Mouse (Mus musculus) kidney, postnatal 0 days (tissue): ENCODE data around the gene Cpm. TPM values are rescaled to one million over a fixed set of nuclear protein-coding genes. Genes with fewer than 3 reads are reported as not detected.

Source experiments
- ATAC-seq: fragments of 200-750 bp; cut with Nextera tagmentation; replicated peaks from 2 replicates; pipeline ENCODE4 v1.8.0; 2017; ENCODE audit warnings: low read depth, moderate number of reproducible peaks, moderate TSS enrichment, moderate library complexity; ENCODE audit not compliant: low FRiP score
- DNase-seq: peaks from one replicate; pipeline ENCODE4 v3.0.0-alpha.2; 2016; ENCODE audit warnings: low spot score
- H3K27ac ChIP-seq: fragments of 300-500 bp; sonication (generic); 2 replicates; pipeline ENCODE4 v1.5.1; 2014; ENCODE audit warnings: mild to moderate bottlenecking
- H3K27me3 ChIP-seq: fragments of 300-500 bp; sonication (generic); 2 replicates; pipeline ENCODE4 v1.6.1; 2014; ENCODE audit warnings: low read length, mixed read lengths; ENCODE audit not compliant: insufficient read depth
- H3K36me3 ChIP-seq: fragments of 300-500 bp; sonication (generic); 2 replicates; pipeline ENCODE4 v1.6.1; 2014; ENCODE audit warnings: low read length, mixed read lengths; ENCODE audit not compliant: insufficient read depth
- H3K4me1 ChIP-seq: fragments of 300-500 bp; sonication (generic); replicated peaks from 2 replicates; pipeline ENCODE4 v1.6.1; 2014; ENCODE audit warnings: antibody characterized with exemption, low read length, mixed read lengths; ENCODE audit not compliant: insufficient read depth
- H3K4me2 ChIP-seq: fragments of 300-500 bp; sonication (generic); 2 replicates; pipeline ENCODE4 v1.6.1; 2014; ENCODE audit warnings: mild to moderate bottlenecking, low read length, moderate library complexity, mixed read lengths
- H3K4me3 ChIP-seq: fragments of 300-500 bp; sonication (generic); replicated peaks from 2 replicates; pipeline ENCODE4 v1.5.1; 2014; ENCODE audit warnings: low read depth, low read length
- H3K9ac ChIP-seq: fragments of 300-500 bp; sonication (generic); 2 replicates; pipeline ENCODE4 v1.6.1; 2014; ENCODE audit warnings: low read depth, low read length
- H3K9me3 ChIP-seq: fragments of 300-500 bp; sonication (generic); replicated peaks from 2 replicates; pipeline ENCODE4 v1.6.1; 2016; ENCODE audit warnings: low read length, inconsistent platforms, mixed read lengths
- CTCF ChIP-seq: IDR thresholded peaks from 2 replicates; pipeline ENCODE4 v1.5.1; 2016; ENCODE audit warnings: antibody characterized with exemption, low read depth, mild to moderate bottlenecking, moderate library complexity
- WGBS: fragments of 180-500 bp; shearing (Covaris S2); extraction: QIAGEN DNeasy Blood & Tissue Kit; methylation state at CpG from one replicate; pipeline ENCODE4 v1.1.7; 2014; 5-methylcytosine and 5-hydroxymethylcytosine counted together
- polyA plus RNA-seq: library from polyadenylated mRNA; unstranded; fragments of >200 nt; fragmentation: Nextera tagmentation; extraction: Ambion mirVana; gene quantifications from 2 replicates; pipeline ENCODE4 v1.2.1, GENCODE M21; 2015

Gene Cpm
- polyA plus RNA-seq, 1 experiment from 2014 or later, result 51.7 TPM

DNA sequence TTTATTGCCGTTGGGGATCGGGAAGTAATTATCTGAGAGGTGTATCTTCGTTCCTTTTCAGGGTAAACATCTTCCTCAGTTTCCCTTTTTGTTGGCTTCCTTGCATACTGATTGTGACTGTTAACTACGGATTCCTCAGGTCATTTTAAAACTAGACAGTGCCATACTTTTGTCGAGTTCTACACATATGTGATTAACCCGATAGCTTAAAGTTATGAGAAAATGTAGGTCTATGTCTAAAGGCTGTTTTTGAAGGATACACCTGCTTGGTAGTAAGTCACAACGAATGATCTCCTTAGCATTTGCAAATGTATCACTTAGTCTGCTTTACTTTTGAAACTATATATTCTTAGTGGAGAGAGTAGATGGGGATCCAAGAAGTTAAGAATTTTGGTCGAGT lies 876 bp downstream of the Cpm start:
- 17% methylated on average over 8 of the region's 8 CpGs for WGBS
- H3K27me3 ChIP-seq, result no peaks in the 10 kb centered on the region
- no peak overlapping the region for H3K9ac ChIP-seq
- H3K4me2 ChIP-seq, result peak overlapping the region; percentile 61
- H3K36me3 ChIP-seq, result no peaks in the 10 kb centered on the region
- DNase-seq (no peak), ATAC-seq (no peak)
- no peaks in the 10 kb centered on the region for H3K4me1 ChIP-seq
- no peak for TF ChIP-seq CTCF
- H3K27ac ChIP-seq, result no peak overlapping the region
- no peaks in the 10 kb centered on the region for H3K9me3 ChIP-seq
- H3K4me3 ChIP-seq, result peak overlapping the region; percentile 65

DNA sequence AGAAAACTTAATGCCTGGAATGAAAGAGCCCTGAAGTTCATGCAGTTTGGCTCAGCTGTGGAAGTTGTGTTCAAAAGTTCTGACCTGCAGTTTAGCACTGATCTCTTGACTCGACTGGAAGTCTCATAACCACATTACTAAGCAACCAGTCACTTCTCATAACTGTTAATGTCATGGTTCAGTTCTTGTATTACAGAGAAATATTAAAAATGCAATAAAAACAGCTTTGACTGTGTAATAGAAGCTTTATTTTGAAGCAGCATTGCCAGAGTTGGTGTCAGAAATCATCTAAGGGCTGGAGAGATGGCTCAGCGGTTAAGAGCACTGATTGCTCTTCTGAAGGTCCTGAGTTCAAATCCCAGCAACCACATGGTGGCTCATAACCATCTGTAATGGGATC lies 1.5 kb downstream of the Cpm start:
- Histone ChIP-seq H3K27me3 (no peaks in the 10 kb centered on the region), H3K4me2 (peak overlapping the region; percentile 61), H3K9me3 (no peaks in the 10 kb centered on the region), H3K9ac (no peak overlapping the region), H3K4me1 (no peaks in the 10 kb centered on the region), H3K27ac (no peak overlapping the region), H3K36me3 (no peaks in the 10 kb centered on the region), H3K4me3 (peak overlapping the region; percentile 65; the same call in 1 of the 2 replicates)
- no peak for DNase-seq
- 59% methylated on average over 2 of the region's 2 CpGs for WGBS
- ATAC-seq, result no peak
- no peak for TF ChIP-seq CTCF

DNA sequence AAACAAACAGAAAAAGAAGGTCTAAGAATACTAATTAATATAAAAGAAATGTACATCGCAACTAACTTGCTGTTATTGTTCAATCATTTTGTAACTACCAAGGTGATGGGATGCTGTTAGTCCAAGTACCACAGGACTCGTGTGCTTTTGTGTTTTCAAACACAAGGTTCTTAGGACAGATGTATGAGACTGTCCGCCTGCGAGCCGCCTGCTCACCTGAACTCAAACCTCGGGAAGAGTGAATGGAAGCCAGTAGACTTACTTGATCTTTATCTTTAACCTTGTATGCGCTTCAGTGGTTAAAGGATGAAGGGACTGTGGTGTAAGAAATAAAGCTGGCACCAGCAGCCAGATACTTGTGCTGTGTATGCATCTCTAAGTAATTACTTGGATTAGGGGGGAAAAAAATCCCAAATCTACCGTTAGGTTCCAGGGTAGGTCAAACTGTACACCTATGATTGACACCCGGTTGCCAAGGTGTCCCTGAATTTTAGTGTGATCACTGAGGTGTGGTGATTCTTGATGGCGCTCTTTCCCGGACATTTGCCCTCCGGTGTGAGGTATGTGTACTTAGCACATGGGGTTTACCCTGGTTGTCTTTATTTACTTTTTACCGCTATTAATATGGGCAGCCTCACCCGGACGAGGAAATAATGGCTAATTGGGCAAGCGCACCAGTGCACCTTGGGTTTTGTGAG lies 2.4 kb downstream of the Cpm start:
- H3K4me2 ChIP-seq, result no peak overlapping the region

DNA sequence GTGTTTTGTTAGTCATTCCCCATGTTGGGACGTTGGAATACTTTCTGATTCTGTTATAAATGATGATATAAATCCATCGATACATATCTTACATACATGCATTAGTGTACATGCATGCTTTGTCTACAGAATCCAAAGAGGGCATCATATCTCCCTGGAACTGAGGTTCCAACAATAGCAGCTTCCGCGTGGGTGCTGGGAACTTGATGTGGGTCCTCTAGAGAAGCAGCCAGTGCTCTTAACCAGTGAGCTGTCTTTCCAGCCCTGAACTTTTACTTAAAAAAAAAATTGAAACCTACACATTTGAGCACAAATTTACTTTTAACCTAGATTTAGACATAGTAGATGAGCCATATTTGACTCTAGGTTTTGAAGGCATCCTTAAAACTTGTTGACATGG lies 3.1 kb downstream of the Cpm start:
- H3K9ac ChIP-seq, result no peak overlapping the region
- no peak overlapping the region for H3K4me2 ChIP-seq
- no peak overlapping the region for H3K4me3 ChIP-seq
- H3K27ac ChIP-seq, result no peak overlapping the region
- DNase-seq (no peak), ATAC-seq (no peak)
- no peaks in the 10 kb centered on the region for H3K9me3 ChIP-seq
- no peak for TF ChIP-seq CTCF
- no peaks in the 10 kb centered on the region for H3K4me1 ChIP-seq
- H3K27me3 ChIP-seq, result no peaks in the 10 kb centered on the region
- no peaks in the 10 kb centered on the region for H3K36me3 ChIP-seq
- WGBS, result 86% methylated on average over 4 of the region's 4 CpGs

More for the DNA sequence above, 2.4 kb downstream of the Cpm start:
- Histone ChIP-seq H3K27ac (no peak overlapping the region), H3K27me3 (no peaks in the 10 kb centered on the region), H3K36me3 (no peaks in the 10 kb centered on the region), H3K4me3 (no peak overlapping the region), H3K9me3 (no peaks in the 10 kb centered on the region), H3K9ac (no peak overlapping the region), H3K4me1 (no peaks in the 10 kb centered on the region)
- DNase-seq (no peak), ATAC-seq (no peak)
- TF ChIP-seq CTCF, result no peak
- WGBS, result 67% methylated on average over 16 of the region's 16 CpGs

DNA sequence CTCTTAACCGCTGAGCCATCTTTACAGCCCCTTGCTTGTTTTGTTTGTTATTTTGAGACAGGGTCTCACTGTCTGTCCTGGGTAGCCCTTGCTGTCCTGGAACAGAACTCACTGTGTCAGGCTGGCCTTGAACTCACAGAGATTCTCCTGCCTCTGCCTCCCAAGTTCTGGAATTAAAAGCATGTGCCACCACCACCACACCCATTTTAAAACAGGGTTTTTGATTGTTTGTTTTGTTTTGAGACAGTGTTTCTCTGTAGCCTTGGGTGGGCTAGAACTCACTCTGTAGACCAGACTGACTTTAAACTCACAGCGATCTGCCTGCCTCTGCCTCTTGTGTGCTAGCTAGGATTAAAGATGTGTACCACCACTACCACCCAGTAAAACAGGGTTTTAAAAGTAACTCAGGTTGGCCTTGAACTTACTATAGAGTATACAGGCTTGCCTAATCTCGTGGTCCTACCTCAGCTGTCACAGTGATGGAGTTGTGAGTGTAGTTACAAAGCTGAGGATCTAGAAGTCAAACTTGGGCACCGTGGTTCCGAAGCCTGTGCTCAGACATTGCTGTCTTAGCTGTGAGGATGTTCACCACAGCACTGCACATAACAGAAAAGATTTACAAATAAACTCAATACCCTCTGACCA lies 4.4 kb downstream of the Cpm start:
- no peak for DNase-seq
- TF ChIP-seq CTCF, result no peak
- WGBS, result 94% methylated on average over 5 of the region's 5 CpGs

DNA sequence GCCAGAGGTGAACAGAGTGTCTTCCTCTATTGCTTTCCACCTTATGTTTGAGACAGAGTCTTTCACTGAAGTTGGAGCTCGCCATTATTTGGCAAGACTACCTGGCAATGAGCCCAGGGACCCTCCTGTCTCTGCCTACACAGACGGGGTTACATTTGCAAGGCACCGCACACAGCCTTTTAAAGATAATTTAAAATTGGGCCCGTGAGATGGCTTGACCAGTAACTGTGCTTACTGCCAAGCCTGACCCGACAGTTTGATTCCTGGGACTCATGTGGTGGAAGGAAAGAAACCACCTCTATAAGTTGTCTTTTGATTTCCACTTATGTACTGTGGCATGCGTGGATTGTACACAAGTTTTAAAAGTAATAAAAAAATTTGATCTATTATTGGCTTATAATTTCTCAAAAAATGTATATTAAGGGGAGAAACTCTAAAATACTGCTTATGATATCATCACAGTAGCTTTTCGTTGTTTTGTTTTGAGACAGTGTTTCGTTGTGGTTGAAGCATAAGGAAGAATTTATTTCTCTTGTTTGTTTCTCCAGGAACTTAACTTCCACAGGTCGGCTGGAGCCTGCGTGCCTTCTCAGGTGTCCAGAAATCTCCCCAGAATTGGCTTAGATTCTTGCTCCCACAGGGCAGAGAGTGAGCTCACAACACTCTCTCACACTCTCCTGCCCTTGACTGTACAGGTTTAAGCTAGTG lies 5.2 kb downstream of the Cpm start:
- no peaks in the 10 kb centered on the region for H3K4me1 ChIP-seq
- TF ChIP-seq CTCF, result no peak
- H3K4me3 ChIP-seq, result no peak overlapping the region
- DNase-seq (no peak), ATAC-seq (no peak)
- no peaks in the 10 kb centered on the region for H3K9me3 ChIP-seq
- no peaks in the 10 kb centered on the region for H3K27me3 ChIP-seq
- no peak overlapping the region for H3K9ac ChIP-seq
- no peak overlapping the region for H3K4me2 ChIP-seq
- H3K27ac ChIP-seq, result no peak overlapping the region
- 84% methylated on average over 10 of the region's 10 CpGs for WGBS
- H3K36me3 ChIP-seq, result no peaks in the 10 kb centered on the region

More for the DNA sequence above, 4.4 kb downstream of the Cpm start:
- ATAC-seq, result no peak
- H3K27ac ChIP-seq, result no peak overlapping the region
- no peak overlapping the region for H3K4me3 ChIP-seq
- H3K36me3 ChIP-seq, result no peaks in the 10 kb centered on the region
- H3K27me3 ChIP-seq, result no peaks in the 10 kb centered on the region
- no peak overlapping the region for H3K9ac ChIP-seq
- H3K4me1 ChIP-seq, result no peaks in the 10 kb centered on the region
- no peak overlapping the region for H3K4me2 ChIP-seq
- H3K9me3 ChIP-seq, result no peaks in the 10 kb centered on the region
